Mouse (Mus musculus) c-Kit-negative CD71-positive TER-119-positive erythroid progenitor cells, embryonic 14.5 days (primary cell): ENCODE data around the gene Fbxo34.

Experiments used
- DNase-seq: peaks from one replicate; pipeline ENCODE4 v3.0.0-alpha.2; 2013; ENCODE audit warnings: low read depth, low spot score

The Fbxo34 gene

GRCm38 (mm10) chr14:47472743-47473546 is 22.7 kb downstream of the Fbxo34 start:
- peak; percentile 54 for DNase-seq

- DNase-seq, result no peak
These were observed 23.7 kb downstream of the Fbxo34 start for GRCm38 (mm10) chr14:47473891-47474290.

- no peak for DNase-seq
These were observed 24.5 kb downstream of the Fbxo34 start for GRCm38 (mm10) chr14:47474571-47475254.

- no peak for DNase-seq
These were observed 26.0 kb downstream of the Fbxo34 start for GRCm38 (mm10) chr14:47476266-47476665.

- DNase-seq, result no peak
These were observed 27.5 kb downstream of the Fbxo34 start for GRCm38 (mm10) chr14:47477711-47478110.

- DNase-seq, result no peak
These were observed 32.0 kb downstream of the Fbxo34 start for GRCm38 (mm10) chr14:47482200-47482599.

GRCm38 (mm10) chr14:47483099-47483498 is 32.9 kb downstream of the Fbxo34 start:
- DNase-seq, result no peak

- no peak for DNase-seq
These were observed 38.5 kb downstream of the Fbxo34 start for GRCm38 (mm10) chr14:47488732-47489131.

- DNase-seq, result no peak
These were observed 39.3 kb downstream of the Fbxo34 start for GRCm38 (mm10) chr14:47489310-47490097.

GRCm38 (mm10) chr14:47490732-47491131 is 40.5 kb downstream of the Fbxo34 start:
- DNase-seq, result no peak

GRCm38 (mm10) chr14:47493592-47494361 is 43.6 kb downstream of the Fbxo34 start:
- DNase-seq, result no peak

- no peak for DNase-seq
These were observed 45.7 kb downstream of the Fbxo34 start for GRCm38 (mm10) chr14:47495951-47496350.

- no peak for DNase-seq
These were observed 46.9 kb downstream of the Fbxo34 start for GRCm38 (mm10) chr14:47497166-47497565.

GRCm38 (mm10) chr14:47498632-47499031 is 48.4 kb downstream of the Fbxo34 start:
- DNase-seq, result no peak

- no peak for DNase-seq
These were observed 53.8 kb downstream of the Fbxo34 start for GRCm38 (mm10) chr14:47504036-47504435.

- DNase-seq, result no peak
These were observed 56.5 kb downstream of the Fbxo34 start for GRCm38 (mm10) chr14:47506676-47507075.

GRCm38 (mm10) chr14:47508035-47508434 is 57.8 kb downstream of the Fbxo34 start:
- no peak for DNase-seq

- DNase-seq, result no peak
These were observed 60.0 kb downstream of the Fbxo34 start for GRCm38 (mm10) chr14:47510244-47510643.

GRCm38 (mm10) chr14:47513606-47514005 is 63.4 kb downstream of the Fbxo34 start:
- DNase-seq, result no peak

- no peak for DNase-seq
These were observed 64.7 kb downstream of the Fbxo34 start for GRCm38 (mm10) chr14:47514816-47515453.

GRCm38 (mm10) chr14:47515636-47516035 is 65.4 kb downstream of the Fbxo34 start:
- peak; percentile 83 for DNase-seq
